Mouse (Mus musculus) thymus, adult 18-20 months (tissue): ENCODE measurements around the gene Slc18a2.

ENCODE experiments used
- DNase-seq, 2 experiments: peaks; one replicate each; pipeline ENCODE4 v3.0.0; 2022; ENCODE audit warnings: mixed read lengths in 2 of 2

Gene Slc18a2

GRCm38 (mm10) chr19:59280841-59281240 lies 20.1 kb downstream of the Slc18a2 start:
- DNase-seq = no peak

GRCm38 (mm10) chr19:59282001-59282400 lies 21.3 kb downstream of the Slc18a2 start:
- DNase-seq = no peak

- no peak for DNase-seq
Measured at GRCm38 (mm10) chr19:59289042-59289441, 28.3 kb downstream of the Slc18a2 start.

- DNase-seq = no peak
Measured at GRCm38 (mm10) chr19:59289811-59290210, 29.1 kb downstream of the Slc18a2 start.

- DNase-seq = no peak
Measured at GRCm38 (mm10) chr19:59292183-59292839, 31.6 kb downstream of the Slc18a2 start.

GRCm38 (mm10) chr19:59315308-59315707 lies 54.6 kb downstream of the Slc18a2 start:
- no peak for DNase-seq

- DNase-seq = no peak
Measured at GRCm38 (mm10) chr19:59316571-59316970, 55.9 kb downstream of the Slc18a2 start.

- DNase-seq = no peak
Measured at GRCm38 (mm10) chr19:59321990-59322389, 61.3 kb downstream of the Slc18a2 start, which contains the start of gene Rps12-ps3. TSS of gene Rps12-ps3 (plus strand) at chr19:59322290.

- no peak for DNase-seq
Measured at GRCm38 (mm10) chr19:59330816-59331225, 70.1 kb downstream of the Slc18a2 start.

GRCm38 (mm10) chr19:59336655-59337054 lies 76.0 kb downstream of the Slc18a2 start:
- no peak for DNase-seq

GRCm38 (mm10) chr19:59337872-59338681 lies 77.4 kb downstream of the Slc18a2 start:
- DNase-seq = no peak

GRCm38 (mm10) chr19:59339908-59340307 lies 79.2 kb downstream of the Slc18a2 start:
- DNase-seq = no peak

GRCm38 (mm10) chr19:59342964-59343363 lies 82.3 kb downstream of the Slc18a2 start:
- DNase-seq = no peak

GRCm38 (mm10) chr19:59344304-59344711 lies 83.6 kb downstream of the Slc18a2 start:
- DNase-seq = peak; percentile 36 to 50

- DNase-seq = peak; percentile 50 to 58
Measured at GRCm38 (mm10) chr19:59345081-59345657, 84.5 kb downstream of the Slc18a2 start.
